Mouse (Mus musculus) heart, adult 2 months (tissue): Measurements from ENCODE around the gene Msmb.
A peak's percentile ranks its signal among the peaks of the same experiment; 100 is the strongest.
"Not testable (repeated sequence)": the region's sequence is repeated elsewhere in the genome, so short reads cannot be mapped to it uniquely, and the experiment has no call there.

Source experiments
- CTCF ChIP-seq: fragments of 200-600 bp; IDR thresholded peaks from 2 replicates; pipeline ENCODE4 v1.8.1; 2022; ENCODE audit warnings: antibody characterized with exemption, mild to moderate bottlenecking, moderate library complexity
- POLR2A ChIP-seq: fragments of 200-500 bp; IDR thresholded peaks from 2 replicates; pipeline ENCODE4 v1.6.1; 2011; ENCODE audit warnings: mild to moderate bottlenecking, low read depth, low read length, control low read depth; ENCODE audit not compliant: insufficient read depth

GRCm38 (mm10) chr14:32193557-32193956 lies 51.7 kb downstream of the Msmb start:
- TF ChIP-seq CTCF = 0 out of 2 replicates have a peak, but pooled peaks have one; percentile 9
- TF ChIP-seq POLR2A = not testable (repeated sequence)
